Mouse (Mus musculus) myocyte (in vitro differentiated cells): ENCODE measurements around the gene Asb14. TPM values are rescaled to one million over a fixed set of nuclear protein-coding genes. Genes with fewer than 3 reads are reported as not detected.

ENCODE experiments used
- H3K27me3 ChIP-seq: one replicate; pipeline ENCODE4 v1.6.1; 2011; ENCODE audit not compliant: control insufficient read depth, insufficient read depth, insufficient read length
- H3K36me3 ChIP-seq: one replicate; pipeline ENCODE4 v1.6.1; 2011; ENCODE audit not compliant: control insufficient read depth, insufficient read depth
- H3K4me2 ChIP-seq: one replicate; pipeline ENCODE4 v1.6.1; 2011; ENCODE audit warnings: low read depth, control low read depth
- H3K4me3 ChIP-seq: one replicate; pipeline ENCODE4 v1.5.1; 2011; ENCODE audit warnings: mild to moderate bottlenecking, control low read depth, moderate library complexity
- H3K79me2 ChIP-seq: one replicate; pipeline ENCODE4 v1.6.1; 2011; ENCODE audit not compliant: control insufficient read depth, insufficient read depth
- H3ac ChIP-seq: one replicate; pipeline ENCODE4 v1.6.1; 2011; ENCODE audit not compliant: control insufficient read depth, insufficient read length
- CEBPB ChIP-seq: IDR thresholded peaks from 2 replicates; pipeline ENCODE4 v1.6.1; 2011; ENCODE audit warnings: mild to moderate bottlenecking, moderate library complexity; ENCODE audit not compliant: poor library complexity, insufficient read depth, severe bottlenecking
- E2F4 ChIP-seq: IDR thresholded peaks from one replicate; pipeline ENCODE4 v1.6.1; 2011; ENCODE audit warnings: mild to moderate bottlenecking, control low read depth, moderate library complexity; ENCODE audit not compliant: insufficient read depth
- MAX ChIP-seq: IDR thresholded peaks from one replicate; pipeline ENCODE4 v1.6.1; 2011; ENCODE audit warnings: low read depth, mild to moderate bottlenecking, control low read depth
- MYOD1 ChIP-seq, 3 experiments: IDR thresholded peaks; one replicate each; pipeline ENCODE4 v1.6.1; 2011; ENCODE audit warnings: control low read depth in 2 of 3, low read depth in 2 of 3, mild to moderate bottlenecking in 2 of 3, moderate library complexity in 1 of 3; ENCODE audit not compliant: insufficient read length in 2 of 3, control insufficient read depth in 1 of 3
- MYOG ChIP-seq, 3 experiments: IDR thresholded peaks; one replicate each; pipeline ENCODE4 v1.6.1; 2011; ENCODE audit warnings: control low read depth in 2 of 3, low read depth in 2 of 3, mild to moderate bottlenecking in 2 of 3; ENCODE audit not compliant: insufficient read length in 2 of 3, control insufficient read depth in 1 of 3, insufficient read depth in 1 of 3
- POLR2A ChIP-seq: IDR thresholded peaks from one replicate; pipeline ENCODE4 v1.6.1; 2011; ENCODE audit warnings: low read depth, mild to moderate bottlenecking, control low read depth, moderate library complexity; ENCODE audit not compliant: insufficient read length
- POLR2AphosphoS2 ChIP-seq: IDR thresholded peaks from one replicate; pipeline ENCODE4 v1.6.1; 2011; ENCODE audit warnings: low read depth, control low read depth; ENCODE audit not compliant: insufficient read length
- REST ChIP-seq: IDR thresholded peaks from one replicate; pipeline ENCODE4 v1.6.1; 2011; ENCODE audit warnings: mild to moderate bottlenecking, control low read depth, moderate library complexity; ENCODE audit not compliant: insufficient read depth, insufficient read length
- SRF ChIP-seq: IDR thresholded peaks from one replicate; pipeline ENCODE4 v1.6.1; 2011; ENCODE audit warnings: low read depth; ENCODE audit not compliant: control insufficient read depth, insufficient read length
- TCF12 ChIP-seq: IDR thresholded peaks from one replicate; pipeline ENCODE4 v1.6.1; 2011; ENCODE audit warnings: mild to moderate bottlenecking, control low read depth; ENCODE audit not compliant: poor library complexity, insufficient read depth, severe bottlenecking
- TCF3 ChIP-seq: IDR thresholded peaks from one replicate; pipeline ENCODE4 v1.6.1; 2011; ENCODE audit warnings: low read depth, control low read depth; ENCODE audit not compliant: insufficient read length
- USF1 ChIP-seq: IDR thresholded peaks from one replicate; pipeline ENCODE4 v1.6.1; 2011; ENCODE audit warnings: low read depth, mild to moderate bottlenecking, control low read depth, moderate library complexity
- polyA plus RNA-seq: library from polyadenylated mRNA; unstranded; fragments of >200 nt; fragmentation: generic; extraction: Trizol; gene quantifications from one replicate; pipeline ENCODE4 v1.2.1, GENCODE M21; 2012; ENCODE audit warnings: missing spikeins

The Asb14 gene
- polyA plus RNA-seq, 1 experiment, result 0.66 TPM

- Histone ChIP-seq H3K4me3 (no peak overlapping the region), H3K27me3 (no peaks in the 10 kb centered on the region), H3K79me2 (no peaks in the 10 kb centered on the region), H3K36me3 (no peaks in the 10 kb centered on the region), H3ac (no peak overlapping the region), H3K4me2 (no peak overlapping the region)
- TF ChIP-seq SRF (no peak), POLR2A (no peak), E2F4 (no peak), CEBPB (no peak), MYOD1 (IDR thresholded peaks at IDR 0.05; ENCODE audit: control insufficient read depth in 1 of 3, insufficient read length in 2 of 3, low read depth in 2 of 3) (no peak), MAX (no peak), MYOG (IDR thresholded peaks at IDR 0.05; ENCODE audit: control insufficient read depth in 1 of 3, insufficient read depth in 1 of 3, insufficient read length in 2 of 3, low read depth in 2 of 3) (no peak), REST (no peak), TCF3 (no peak), POLR2AphosphoS2 (no peak), USF1 (no peak), TCF12 (no peak)
These were observed 16.8 kb downstream of the Asb14 start for GRCm38 (mm10) chr14:26911201-26911600.

GRCm38 (mm10) chr14:26911826-26912225, 17.5 kb downstream of the Asb14 start:
- no peak overlapping the region for H3K4me3 ChIP-seq
- no peaks in the 10 kb centered on the region for H3K27me3 ChIP-seq
- TF ChIP-seq SRF (no peak), USF1 (no peak), E2F4 (no peak), POLR2A (no peak), MAX (no peak), TCF3 (no peak), MYOD1 (IDR thresholded peaks at IDR 0.05; ENCODE audit: control insufficient read depth in 1 of 3, insufficient read length in 2 of 3, low read depth in 2 of 3) (no peak), MYOG (IDR thresholded peaks at IDR 0.05; ENCODE audit: control insufficient read depth in 1 of 3, insufficient read depth in 1 of 3, insufficient read length in 2 of 3, low read depth in 2 of 3) (no peak), CEBPB (no peak), REST (no peak), POLR2AphosphoS2 (no peak), TCF12 (no peak)

DNA sequence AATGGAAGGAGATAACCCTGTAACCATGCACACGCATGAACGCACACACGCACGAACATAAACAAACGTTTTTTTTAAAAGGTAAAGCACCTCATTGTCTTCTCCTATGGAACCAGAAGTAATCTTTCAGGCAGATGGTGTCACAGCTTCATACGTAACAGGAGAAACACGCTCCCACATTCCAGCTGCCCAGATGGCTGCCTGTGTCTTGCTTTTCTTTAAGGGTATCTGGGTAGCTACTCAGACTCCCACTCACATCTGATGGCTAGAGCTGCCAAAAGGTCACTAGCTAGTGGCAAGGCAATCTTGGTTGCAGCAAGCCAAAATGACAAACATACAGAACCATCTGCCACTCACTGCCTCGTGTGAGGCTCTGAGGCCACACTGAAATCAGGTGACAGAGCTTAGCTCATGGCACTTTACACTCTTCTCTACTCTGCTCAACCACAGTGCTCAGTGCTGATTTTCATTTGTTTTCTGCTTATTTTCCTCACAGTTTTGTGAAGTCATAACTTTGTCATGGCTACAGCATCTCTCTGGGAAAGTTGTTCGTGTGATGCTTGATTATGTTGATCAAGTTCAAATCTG, 19.4 kb downstream of the Asb14 start:
- no peak for TF ChIP-seq REST
- no peak for TF ChIP-seq MYOD1 (IDR thresholded peaks at IDR 0.05; ENCODE audit: control insufficient read depth in 1 of 3, insufficient read length in 2 of 3, low read depth in 2 of 3)
- no peak for TF ChIP-seq CEBPB
- no peak for TF ChIP-seq TCF12
- TF ChIP-seq POLR2A, result no peak
- no peak overlapping the region for H3ac ChIP-seq
- peaks cover 2% of the 10 kb centered on the region for H3K36me3 ChIP-seq
- H3K79me2 ChIP-seq, result no peaks in the 10 kb centered on the region
- H3K27me3 ChIP-seq, result no peaks in the 10 kb centered on the region
- H3K4me3 ChIP-seq, result no peak overlapping the region
- no peak overlapping the region for H3K4me2 ChIP-seq

More at GRCm38 (mm10) chr14:26911826-26912225, 17.5 kb downstream of the Asb14 start:
- Histone ChIP-seq H3K4me2 (no peak overlapping the region), H3ac (no peak overlapping the region), H3K36me3 (no peaks in the 10 kb centered on the region), H3K79me2 (no peaks in the 10 kb centered on the region)

- Histone ChIP-seq H3K4me2 (no peak overlapping the region), H3ac (no peak overlapping the region)
These were observed 25.0 kb downstream of the Asb14 start for GRCm38 (mm10) chr14:26919310-26919709.

More at GRCm38 (mm10) chr14:26919310-26919709, 25.0 kb downstream of the Asb14 start:
- Histone ChIP-seq H3K27me3 (no peaks in the 10 kb centered on the region), H3K36me3 (peaks cover 18% of the 10 kb centered on the region), H3K79me2 (no peaks in the 10 kb centered on the region), H3K4me3 (no peak overlapping the region)
- TF ChIP-seq MYOD1 (IDR thresholded peaks at IDR 0.05; ENCODE audit: control insufficient read depth in 1 of 3, insufficient read length in 2 of 3, low read depth in 2 of 3) (no peak), TCF12 (no peak), POLR2AphosphoS2 (no peak), POLR2A (no peak), CEBPB (no peak), MYOG (IDR thresholded peaks at IDR 0.05; ENCODE audit: control insufficient read depth in 1 of 3, insufficient read depth in 1 of 3, insufficient read length in 2 of 3, low read depth in 2 of 3) (no peak), TCF3 (no peak), E2F4 (no peak), REST (no peak), SRF (no peak), MAX (no peak), USF1 (no peak)
